ENCODE assay signal across 9 mouse cellular contexts in genomic region chr13:21171156-21171530, GRCm38 (mm10). TPM values are rescaled to one million over a fixed set of nuclear protein-coding genes. Genes with fewer than 3 reads are reported as not detected.
DNase-seq lines count a peak whose midpoint lies in the region; ATAC-seq lines count a peak whose summit lies in the region.
"Had no signal": no experiment of that assay in that cellular context is flagged by ENCODE, and none has a peak within 500 bp of the region (broad histone marks: within the 10 kb centered on the region; RNA-seq: fewer than 3 reads in every experiment).

No protein-coding gene starts in this region.

- 8% methylated on average over 15 of the region's 15 CpGs for WGBS in heart, embryonic 14.5 days
- 6% methylated on average over 15 of the region's 15 CpGs for WGBS in forebrain, embryonic 10.5 days
- WGBS in limb, embryonic 15.5 days, result 11% methylated on average over 15 of the region's 15 CpGs
- 11% methylated on average over 15 of the region's 15 CpGs for WGBS in stomach, embryonic 14.5 days

- H3K4me3 ChIP-seq in heart, embryonic 14.5 days (ENCODE audit: control insufficient read depth in 1 of 2, insufficient read depth in 1 of 2, low read depth in 1 of 2, low read length in 2 of 2), result peak overlapping the region; percentile 32 to 57
- peak overlapping the region; percentile 63 for H3K4me3 ChIP-seq in forebrain, embryonic 10.5 days
- peak overlapping the region; percentile 50 for H3K4me3 ChIP-seq in limb, embryonic 15.5 days
- H3K4me3 ChIP-seq in stomach, embryonic 14.5 days (ENCODE audit: low read depth, low read length), result peak overlapping the region; percentile 40

- no peak for DNase-seq in heart, postnatal 25 days (ENCODE audit: low spot score)
- DNase-seq in MN1 (ENCODE audit: low spot score), result peak; percentile 50
- peak; percentile 47 for DNase-seq in forebrain, embryonic 10.5 days (ENCODE audit: extremely low spot score, low spot score)
- DNase-seq in Muller cell, postnatal 12 days (ENCODE audit: inconsistent ontology term), result no peak
- no peak for DNase-seq in T-cell, adult 2 months (ENCODE audit: low spot score)

- H3K9me3 ChIP-seq in heart, embryonic 14.5 days (ENCODE audit: control insufficient read depth, low read length), result no peaks in the 10 kb centered on the region
- no peaks in the 10 kb centered on the region for H3K9me3 ChIP-seq in forebrain, embryonic 10.5 days
- H3K9me3 ChIP-seq in limb, embryonic 15.5 days, result no peaks in the 10 kb centered on the region
- no peaks in the 10 kb centered on the region for H3K9me3 ChIP-seq in stomach, embryonic 14.5 days (ENCODE audit: control insufficient read depth, low read depth, low read length)

- H3K4me2 ChIP-seq in heart, embryonic 14.5 days (ENCODE audit: low read length), result peak overlapping the region; percentile 95
- H3K4me2 ChIP-seq in limb, embryonic 15.5 days, result peak overlapping the region; percentile 53
- peak overlapping the region; percentile 50 for H3K4me2 ChIP-seq in stomach, embryonic 14.5 days (replicated peaks; ENCODE audit: low read depth, low read length)

- intact Hi-C loops in heart, postnatal 25 days (cut with DNase I), result loop anchor here (5.0 kb wide), 4 partner anchors 61 to 851 kb away; no protein-coding TSS in a partner anchor

- no peaks in the 10 kb centered on the region for H3K36me3 ChIP-seq in heart, embryonic 14.5 days (ENCODE audit: control insufficient read depth, insufficient read depth, low read length)
- no peaks in the 10 kb centered on the region for H3K36me3 ChIP-seq in forebrain, embryonic 10.5 days (replicated peaks)
- H3K36me3 ChIP-seq in limb, embryonic 15.5 days, result no peaks in the 10 kb centered on the region
- no peaks in the 10 kb centered on the region for H3K36me3 ChIP-seq in stomach, embryonic 14.5 days (ENCODE audit: control insufficient read depth, insufficient read depth, low read length)

- H3K9ac ChIP-seq in heart, embryonic 14.5 days (ENCODE audit: low read length), result peak overlapping the region; percentile 46; the same call in 1 of the 2 replicates
- no peak overlapping the region for H3K9ac ChIP-seq in limb, embryonic 15.5 days
- no peak overlapping the region for H3K9ac ChIP-seq in stomach, embryonic 14.5 days (replicated peaks; ENCODE audit: low read depth, low read length)

- H3K27ac ChIP-seq in heart, embryonic 14.5 days (replicated peaks in 1 of 2; ENCODE audit: control insufficient read depth in 1 of 2, insufficient read depth in 1 of 2, low read depth in 2 of 2, low read length in 2 of 2), result peak overlapping the region in 1 of 2 experiments; percentile 47; a peak in 1 of 4 replicates
- H3K27ac ChIP-seq in forebrain, embryonic 10.5 days, result peak overlapping the region; percentile 68
- peak overlapping the region; percentile 60; the same call in 1 of the 2 replicates for H3K27ac ChIP-seq in limb, embryonic 15.5 days
- no peak overlapping the region for H3K27ac ChIP-seq in stomach, embryonic 14.5 days (ENCODE audit: low read length)

- no peak for ATAC-seq in heart, embryonic 14.5 days (ENCODE audit: insufficient number of reproducible peaks, insufficient read depth, low FRiP score, low read depth)
- no peak for ATAC-seq in limb, embryonic 15.5 days (ENCODE audit: insufficient number of reproducible peaks, low FRiP score, low TSS enrichment, low read depth)
- no peak for ATAC-seq in stomach, embryonic 14.5 days (ENCODE audit: insufficient number of reproducible peaks, insufficient read depth, low FRiP score, low read depth)

- H3K4me1 ChIP-seq in heart, embryonic 14.5 days (ENCODE audit: control insufficient read depth in 2 of 2, insufficient read depth in 2 of 2, low read length in 2 of 2), result peaks cover 3 to 15% of the 10 kb centered on the region in 2 experiments; a peak in 1 of 4 replicates
- peaks cover 38% of the 10 kb centered on the region for H3K4me1 ChIP-seq in forebrain, embryonic 10.5 days
- peaks cover 21% of the 10 kb centered on the region for H3K4me1 ChIP-seq in limb, embryonic 15.5 days
- H3K4me1 ChIP-seq in stomach, embryonic 14.5 days (ENCODE audit: control insufficient read depth, insufficient read depth, low read length), result peaks cover 5% of the 10 kb centered on the region; the same call in 1 of the 2 replicates

- no peaks in the 10 kb centered on the region for H3K27me3 ChIP-seq in heart, embryonic 14.5 days (ENCODE audit: control insufficient read depth, insufficient read depth, low read length)
- no peaks in the 10 kb centered on the region for H3K27me3 ChIP-seq in forebrain, embryonic 10.5 days (ENCODE audit: poor library complexity, severe bottlenecking)
- H3K27me3 ChIP-seq in limb, embryonic 15.5 days, result no peaks in the 10 kb centered on the region
- no peaks in the 10 kb centered on the region for H3K27me3 ChIP-seq in stomach, embryonic 14.5 days (ENCODE audit: control insufficient read depth, insufficient read depth, low read length)

RNA-seq across cellular contexts. Expression of gene Trim27, which starts 8.1 kb away (rescaled TPM):
- polyA plus RNA-seq in heart, embryonic 14.5 days (2014; fragmentation: Nextera tagmentation; extraction: Ambion mirVana), result 71.9 and 80.1 TPM in 2 replicates
- 10 to 100 TPM; 18.8 to 19.0 TPM for total RNA-seq in heart, postnatal 25 days (2021)
- 169 and 173 TPM in 2 replicates for polyA plus RNA-seq in forebrain, embryonic 10.5 days (2016; fragmentation: Nextera tagmentation; extraction: Ambion mirVana)
- 106 and 121 TPM in 2 replicates for polyA plus RNA-seq in limb, embryonic 15.5 days (2015; fragmentation: Nextera tagmentation; extraction: Ambion mirVana)
- 123 and 128 TPM in 2 replicates for polyA plus RNA-seq in stomach, embryonic 14.5 days (2014; fragmentation: Nextera tagmentation; extraction: Ambion mirVana)

RNA-seq across cellular contexts. Expression of gene Olfr1368, which starts 25.5 kb away (rescaled TPM):
- not detected in 2 replicates for polyA plus RNA-seq in heart, embryonic 14.5 days (2014; fragmentation: Nextera tagmentation; extraction: Ambion mirVana)
- not detected for total RNA-seq in heart, postnatal 25 days (2021)
- polyA plus RNA-seq in forebrain, embryonic 10.5 days (2016; fragmentation: Nextera tagmentation; extraction: Ambion mirVana), result not detected in 2 replicates
- polyA plus RNA-seq in limb, embryonic 15.5 days (2015; fragmentation: Nextera tagmentation; extraction: Ambion mirVana), result not detected in 2 replicates
- not detected in 2 replicates for polyA plus RNA-seq in stomach, embryonic 14.5 days (2014; fragmentation: Nextera tagmentation; extraction: Ambion mirVana)
- polyA plus RNA-seq: large intestine, adult 2 months had no signal

RNA-seq across cellular contexts. Expression of gene Olfr263, which starts 41.7 kb away (rescaled TPM):
- polyA plus RNA-seq in heart, embryonic 14.5 days (2014; fragmentation: Nextera tagmentation; extraction: Ambion mirVana), result not detected in 2 replicates
- total RNA-seq in heart, postnatal 25 days (2021), result not detected
- not detected in 2 replicates for polyA plus RNA-seq in forebrain, embryonic 10.5 days (2016; fragmentation: Nextera tagmentation; extraction: Ambion mirVana)
- not detected in 2 replicates for polyA plus RNA-seq in limb, embryonic 15.5 days (2015; fragmentation: Nextera tagmentation; extraction: Ambion mirVana)
- not detected in 2 replicates for polyA plus RNA-seq in stomach, embryonic 14.5 days (2014; fragmentation: Nextera tagmentation; extraction: Ambion mirVana)
- polyA plus RNA-seq: large intestine, adult 2 months had no signal

RNA-seq across cellular contexts. Expression of gene Olfr1369-ps1, which starts 59.9 kb away (rescaled TPM):
- not detected in 2 replicates for polyA plus RNA-seq in heart, embryonic 14.5 days (2014; fragmentation: Nextera tagmentation; extraction: Ambion mirVana)
- total RNA-seq in heart, postnatal 25 days (2021), result not detected
- 0.04 and 0.06 TPM in 2 replicates for polyA plus RNA-seq in forebrain, embryonic 10.5 days (2016; fragmentation: Nextera tagmentation; extraction: Ambion mirVana)
- 0.05 and 0.09 TPM in 2 replicates for polyA plus RNA-seq in limb, embryonic 15.5 days (2015; fragmentation: Nextera tagmentation; extraction: Ambion mirVana)
- polyA plus RNA-seq in stomach, embryonic 14.5 days (2014; fragmentation: Nextera tagmentation; extraction: Ambion mirVana), result not detected in 2 replicates
- polyA plus RNA-seq: large intestine, adult 2 months had no signal

Comparison
In these comparisons a context has a peak if more than half of its experiments do, and no peak if none do; other contexts are left out.
1. DNase-seq: peak in MN1 (single experiment) and forebrain, embryonic 10.5 days (single experiment); none in heart, postnatal 25 days (single experiment), Muller cell, postnatal 12 days (single experiment) and T-cell, adult 2 months (single experiment).
2. Peak in every context shown above with its lines, with median percentiles within 50 percentile points of each other: H3K4me2 ChIP-seq and H3K4me3 ChIP-seq.